Mouse (Mus musculus) adrenal gland, adult 8-10 months (tissue): ENCODE results near the gene Ntrk3. TPM values are rescaled to one million over a fixed set of nuclear protein-coding genes. Genes with fewer than 3 reads are reported as not detected.

Experiments used
- DNase-seq: peaks from one replicate; pipeline ENCODE4 v3.0.0; 2022
- total RNA-seq, 4 experiments: library from RNA; stranded (reverse); gene quantifications; 2 replicates each; pipeline ENCODE4 v1.2.4; 2022

Gene Ntrk3
- total RNA-seq, 4 experiments from 2014 or later: 19.0 to 28.6 (median 26.5) TPM

- DNase-seq: no peak
These were observed 159.1 kb downstream of the Ntrk3 start for GRCm38 (mm10) chr7:78578461-78579359.

GRCm38 (mm10) chr7:78578111-78578460, 159.7 kb downstream of the Ntrk3 start:
- no peak for DNase-seq

- DNase-seq: no peak
These were observed 160.2 kb downstream of the Ntrk3 start for GRCm38 (mm10) chr7:78577462-78578110.

- no peak for DNase-seq
These were observed 160.9 kb downstream of the Ntrk3 start for GRCm38 (mm10) chr7:78576706-78577461.

- DNase-seq: no peak
These were observed 161.6 kb downstream of the Ntrk3 start for GRCm38 (mm10) chr7:78576169-78576568.

GRCm38 (mm10) chr7:78575556-78575955, 162.3 kb downstream of the Ntrk3 start:
- no peak for DNase-seq

- DNase-seq: no peak
These were observed 166.6 kb downstream of the Ntrk3 start for GRCm38 (mm10) chr7:78571196-78571595.

- DNase-seq: no peak
These were observed 168.6 kb downstream of the Ntrk3 start for GRCm38 (mm10) chr7:78569255-78569618.

GRCm38 (mm10) chr7:78568411-78569254, 169.2 kb downstream of the Ntrk3 start:
- peak; percentile 55 for DNase-seq

GRCm38 (mm10) chr7:78566617-78567016, 171.2 kb downstream of the Ntrk3 start:
- DNase-seq: no peak

GRCm38 (mm10) chr7:78565386-78565785, 172.4 kb downstream of the Ntrk3 start:
- DNase-seq: no peak

GRCm38 (mm10) chr7:78558503-78558902, 179.3 kb downstream of the Ntrk3 start:
- DNase-seq: no peak

GRCm38 (mm10) chr7:78555532-78555931, 182.3 kb downstream of the Ntrk3 start:
- no peak for DNase-seq

- DNase-seq: no peak
These were observed 188.4 kb downstream of the Ntrk3 start for GRCm38 (mm10) chr7:78549461-78549860.

GRCm38 (mm10) chr7:78548721-78549120, 189.1 kb downstream of the Ntrk3 start:
- DNase-seq: peak; percentile 20

- DNase-seq: no peak
These were observed 191.3 kb downstream of the Ntrk3 start for GRCm38 (mm10) chr7:78546551-78546950.

- DNase-seq: no peak
These were observed 195.3 kb downstream of the Ntrk3 start for GRCm38 (mm10) chr7:78542468-78542867.

GRCm38 (mm10) chr7:78530286-78530685, 207.5 kb downstream of the Ntrk3 start:
- DNase-seq: no peak

GRCm38 (mm10) chr7:78528008-78528407, 209.8 kb downstream of the Ntrk3 start:
- DNase-seq: no peak

- no peak for DNase-seq
These were observed 210.2 kb downstream of the Ntrk3 start for GRCm38 (mm10) chr7:78527564-78527963.

GRCm38 (mm10) chr7:78520243-78520927, 217.4 kb downstream of the Ntrk3 start:
- DNase-seq: peak; percentile 85

GRCm38 (mm10) chr7:78519689-78520088, 218.1 kb downstream of the Ntrk3 start:
- DNase-seq: no peak
